Mouse (Mus musculus): Measurements from ENCODE around the gene AC124108.1.
"Not testable (repeated sequence)": the region's sequence is repeated elsewhere in the genome, so short reads cannot be mapped to it uniquely, and the experiment has no call there.

AC124108.1 gene

GRCm38 (mm10) chr1:132191093-132191785 lies at the start of gene AC124108.1, which contains the start of gene Lemd1:
TSS of gene AC124108.1 (plus strand) at chr1:132191457.
TSS of gene Lemd1 (plus strand) at chr1:132191431.
- no peak for DNase-seq (ENCODE audit: low spot score)

GRCm38 (mm10) chr1:132141753-132142152 lies 49.5 kb upstream of the AC124108.1 start:
- DNase-seq (ENCODE audit: low spot score), result no peak

GRCm38 (mm10) chr1:132143079-132143478 lies 48.2 kb upstream of the AC124108.1 start:
- DNase-seq (ENCODE audit: low spot score), result no peak

- no peak for DNase-seq (ENCODE audit: low spot score)
Measured at GRCm38 (mm10) chr1:132143730-132144129, 47.5 kb upstream of the AC124108.1 start.

- no peak for DNase-seq (ENCODE audit: low spot score)
Measured at GRCm38 (mm10) chr1:132144223-132144622, 47.0 kb upstream of the AC124108.1 start.

GRCm38 (mm10) chr1:132144837-132145236 lies 46.4 kb upstream of the AC124108.1 start:
- no peak for DNase-seq (ENCODE audit: low spot score)

GRCm38 (mm10) chr1:132145973-132146685 lies 45.1 kb upstream of the AC124108.1 start:
- peak; percentile 80 for DNase-seq (ENCODE audit: low spot score)

GRCm38 (mm10) chr1:132149410-132149809 lies 41.8 kb upstream of the AC124108.1 start:
- no peak for DNase-seq (ENCODE audit: low spot score)

GRCm38 (mm10) chr1:132150171-132150570 lies 41.1 kb upstream of the AC124108.1 start:
- peak; percentile 82 for DNase-seq (ENCODE audit: low spot score)

- no peak for DNase-seq (ENCODE audit: low spot score)
Measured at GRCm38 (mm10) chr1:132150817-132151601, 40.2 kb upstream of the AC124108.1 start.

- DNase-seq (ENCODE audit: low spot score), result no peak
Measured at GRCm38 (mm10) chr1:132151908-132152307, 39.3 kb upstream of the AC124108.1 start.

GRCm38 (mm10) chr1:132153086-132153690 lies 38.1 kb upstream of the AC124108.1 start:
- DNase-seq (ENCODE audit: low spot score), result no peak

- no peak for DNase-seq (ENCODE audit: low spot score)
Measured at GRCm38 (mm10) chr1:132153691-132154090, 37.6 kb upstream of the AC124108.1 start.

GRCm38 (mm10) chr1:132155737-132156136 lies 35.5 kb upstream of the AC124108.1 start:
- peak; percentile 84 for DNase-seq (ENCODE audit: low spot score)

- DNase-seq (ENCODE audit: low spot score), result peak; percentile 90
Measured at GRCm38 (mm10) chr1:132157016-132157781, 34.1 kb upstream of the AC124108.1 start.

- peak; percentile 2 for DNase-seq (ENCODE audit: low spot score)
Measured at GRCm38 (mm10) chr1:132157808-132158207, 33.4 kb upstream of the AC124108.1 start.

GRCm38 (mm10) chr1:132158741-132159140 lies 32.5 kb upstream of the AC124108.1 start:
- peak; percentile 48 for DNase-seq (ENCODE audit: low spot score)

- no peak for DNase-seq (ENCODE audit: low spot score)
Measured at GRCm38 (mm10) chr1:132159681-132160080, 31.6 kb upstream of the AC124108.1 start.

GRCm38 (mm10) chr1:132161211-132161880 lies 29.9 kb upstream of the AC124108.1 start:
- no peak for DNase-seq (ENCODE audit: low spot score)

GRCm38 (mm10) chr1:132162618-132163017 lies 28.6 kb upstream of the AC124108.1 start:
- not testable (repeated sequence) for DNase-seq (ENCODE audit: low spot score)

Data from urinary bladder, postnatal 14 days (tissue).